Mouse (Mus musculus) cerebellum, postnatal 36 days (tissue): ENCODE measurements around the gene Tubb2b.
A peak's percentile ranks its signal among the peaks of the same experiment; 100 is the strongest.

ENCODE experiments used
- DNase-seq, 2 experiments: peaks; one replicate each; pipeline ENCODE4 v3.0.0; 2021 to 2022; ENCODE audit warnings: mixed read lengths in 2 of 2

Tubb2b gene

DNA sequence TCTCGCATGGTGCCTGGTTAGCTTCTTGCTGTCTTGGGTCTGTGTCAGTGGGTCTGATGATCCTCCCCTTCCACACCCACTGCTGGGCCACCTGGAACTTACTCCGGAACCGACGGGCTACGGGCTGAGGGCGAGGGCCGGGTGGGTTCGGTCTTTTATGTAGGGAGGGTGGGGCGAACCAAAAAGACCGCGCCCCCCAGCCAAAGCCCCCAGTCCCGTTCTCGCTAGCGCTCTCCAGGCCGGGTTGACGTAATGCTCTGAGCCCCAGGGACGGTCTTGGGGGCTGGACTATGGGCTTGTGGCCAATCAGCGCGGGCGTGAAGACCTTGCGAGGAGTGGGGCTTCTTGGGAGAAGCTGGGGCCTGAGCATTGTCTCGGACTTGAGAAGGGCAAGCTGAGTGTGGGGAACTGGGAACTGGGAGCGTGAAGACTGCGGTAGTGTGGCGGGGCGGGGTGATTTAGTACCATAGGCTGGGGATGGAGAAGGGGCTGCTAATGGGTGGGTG is at the start of gene Tubb2b:
Tubb2b (minus strand) TSS at position 241 of the 506 bp plus-strand sequence.
- DNase-seq, result peak; percentile 17 to 20

DNA sequence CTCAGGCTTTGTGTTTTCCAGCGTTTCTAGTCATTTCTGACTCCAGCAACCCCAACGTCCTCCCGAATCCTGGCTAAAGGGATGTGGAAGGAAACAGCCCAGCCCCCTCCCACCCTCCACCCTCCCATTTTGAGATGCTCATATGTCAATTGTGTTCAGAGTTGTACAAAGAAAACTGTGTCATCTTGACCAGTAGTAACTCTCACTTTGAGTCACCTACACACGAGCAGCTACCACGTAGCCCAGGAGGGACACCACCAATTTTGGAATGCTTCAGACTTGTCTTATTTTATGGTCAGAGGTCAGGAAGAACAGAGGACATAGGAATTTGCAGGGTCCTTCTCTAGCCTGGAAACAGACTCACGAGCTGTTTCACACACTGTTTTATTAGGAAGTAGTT is 43.8 kb upstream of the Tubb2b start:
- no peak for DNase-seq

DNA sequence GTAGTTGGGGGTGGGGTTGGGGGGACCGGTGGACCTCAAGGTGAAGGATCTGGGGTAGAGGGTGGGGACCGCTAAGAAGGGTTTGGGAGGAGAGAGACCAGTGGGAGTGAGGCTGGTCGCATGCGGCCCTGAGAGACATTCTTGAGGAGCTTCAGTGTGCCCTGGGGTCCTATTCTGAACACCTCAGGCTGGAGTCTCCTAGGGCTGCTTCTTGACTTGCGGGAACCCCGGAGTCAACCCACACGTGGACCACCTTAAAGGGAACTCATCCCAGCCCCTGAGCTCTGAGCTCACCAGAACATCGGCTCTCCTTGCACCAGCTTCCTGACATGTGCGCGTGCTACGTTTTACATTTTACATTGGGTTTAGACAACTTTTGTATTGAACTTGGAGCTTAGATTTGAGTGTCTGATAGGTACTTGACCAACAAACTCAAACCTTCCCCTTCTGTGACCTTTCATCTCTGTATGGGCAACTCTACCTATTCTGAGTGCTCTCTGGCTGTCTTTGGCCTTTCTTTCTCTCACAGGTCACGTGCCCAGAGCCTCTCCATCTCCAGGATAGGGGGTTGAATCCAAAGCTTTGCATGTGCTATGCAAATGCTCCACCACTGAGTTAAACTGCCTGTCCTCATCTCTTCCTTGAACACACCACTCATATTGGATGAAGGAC is 33.2 kb upstream of the Tubb2b start:
- DNase-seq, result no peak

DNA sequence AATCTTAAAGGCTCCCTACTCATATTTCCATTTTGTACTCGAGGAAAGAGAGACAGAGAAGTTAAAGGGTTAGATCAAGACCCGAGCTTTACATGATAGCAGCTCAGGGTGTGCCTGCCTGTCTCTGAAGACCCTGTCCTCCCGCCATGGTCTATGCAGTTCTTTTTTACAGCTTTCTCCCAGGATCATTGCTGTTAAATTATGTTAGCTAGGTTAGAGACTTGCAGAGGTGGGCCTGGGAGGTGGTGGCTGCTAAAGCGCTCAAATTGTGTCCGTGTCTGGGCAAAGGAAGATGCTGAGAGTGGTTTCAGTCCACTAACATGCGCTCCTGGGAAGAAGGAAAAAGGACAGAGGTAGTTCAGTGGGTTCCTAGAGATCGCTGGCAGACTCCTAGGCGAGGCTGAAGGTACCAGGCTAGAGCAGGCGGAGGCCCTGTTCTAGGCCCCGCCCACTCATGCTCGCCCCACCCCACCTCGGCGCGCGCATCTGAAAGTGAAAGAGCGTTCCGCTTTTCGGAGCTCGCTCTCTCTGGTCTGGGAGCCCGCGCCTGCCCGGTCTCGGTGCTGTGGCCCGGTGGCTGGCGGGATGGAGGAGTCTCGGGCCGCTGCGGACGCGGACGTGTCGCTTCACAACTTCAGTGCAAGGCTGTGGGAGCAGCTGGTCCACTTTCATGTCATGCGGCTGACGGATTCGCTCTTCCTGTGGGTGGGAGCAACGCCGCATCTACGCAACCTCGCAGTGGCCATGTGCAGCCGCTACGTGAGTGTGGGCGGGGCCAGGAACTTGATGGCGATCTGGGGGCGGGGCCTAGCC is 32.4 kb upstream of the Tubb2b start, which contains the start of gene Psmg4:
Psmg4 (plus strand) TSS at position 474 of the 813 bp plus-strand sequence.
- DNase-seq, result peak; percentile 90

DNA sequence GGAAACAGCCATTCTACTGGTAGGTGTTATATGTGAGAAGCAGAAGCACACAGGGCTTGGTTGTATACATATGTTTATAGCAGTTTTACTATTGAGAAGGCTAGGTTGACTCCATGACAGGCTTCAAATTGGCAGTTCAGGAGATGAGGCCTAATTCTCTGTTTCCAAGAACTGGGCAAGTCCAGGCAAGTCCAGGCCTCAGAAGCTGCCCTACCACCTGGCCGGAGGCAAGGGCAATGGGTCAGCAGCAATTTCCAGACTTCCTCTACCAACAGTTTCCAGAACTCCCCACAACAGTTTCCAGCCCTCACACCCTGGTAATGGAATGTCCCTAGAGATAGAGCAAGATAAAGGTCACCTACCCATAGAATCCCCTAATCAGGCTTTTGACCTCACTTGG is 29.7 kb upstream of the Tubb2b start:
- no peak for DNase-seq

DNA sequence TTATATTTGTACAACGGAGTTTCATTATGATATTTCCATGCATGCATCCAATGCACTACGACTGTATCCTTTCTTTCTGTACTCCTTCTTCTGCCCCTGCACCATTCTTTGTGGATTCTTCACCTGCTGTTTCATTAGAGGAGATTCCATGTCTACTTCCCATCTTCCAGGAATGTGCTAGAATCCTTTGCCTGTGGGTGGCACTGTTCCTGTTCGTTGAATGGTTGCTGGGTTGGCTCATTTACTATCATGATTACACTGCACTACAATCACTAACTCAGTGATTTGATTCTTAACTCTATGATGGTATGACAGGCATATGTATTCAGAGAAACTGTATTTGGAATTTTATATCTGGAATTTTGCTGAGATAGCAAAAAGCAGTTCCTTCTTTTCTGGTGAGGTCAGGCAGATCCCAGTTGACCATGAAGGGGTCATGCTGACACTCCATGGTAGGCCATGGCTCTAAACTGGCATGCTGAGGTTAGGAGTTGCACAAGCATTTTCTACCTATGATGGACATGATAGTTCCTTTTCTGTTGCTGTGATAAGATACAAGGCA is 27.4 kb upstream of the Tubb2b start:
- DNase-seq, result no peak

DNA sequence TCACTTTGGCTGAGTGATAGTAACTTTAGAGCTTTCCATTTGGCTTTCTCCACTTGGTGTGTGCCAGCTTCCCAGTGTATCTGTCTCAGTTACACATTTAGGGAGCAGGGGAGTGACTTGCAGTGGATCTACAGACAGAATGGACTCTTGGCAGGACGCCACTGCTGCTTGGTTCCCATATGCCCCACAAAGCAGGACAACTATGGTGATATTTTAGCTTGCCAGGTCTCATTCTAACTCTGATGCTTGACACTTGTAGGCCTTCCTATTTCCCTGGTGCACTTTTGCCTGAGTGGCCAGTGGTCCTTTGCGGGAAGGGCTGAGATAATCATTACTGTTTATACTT is 26.5 kb upstream of the Tubb2b start:
- peak; percentile 84 to 85 for DNase-seq

DNA sequence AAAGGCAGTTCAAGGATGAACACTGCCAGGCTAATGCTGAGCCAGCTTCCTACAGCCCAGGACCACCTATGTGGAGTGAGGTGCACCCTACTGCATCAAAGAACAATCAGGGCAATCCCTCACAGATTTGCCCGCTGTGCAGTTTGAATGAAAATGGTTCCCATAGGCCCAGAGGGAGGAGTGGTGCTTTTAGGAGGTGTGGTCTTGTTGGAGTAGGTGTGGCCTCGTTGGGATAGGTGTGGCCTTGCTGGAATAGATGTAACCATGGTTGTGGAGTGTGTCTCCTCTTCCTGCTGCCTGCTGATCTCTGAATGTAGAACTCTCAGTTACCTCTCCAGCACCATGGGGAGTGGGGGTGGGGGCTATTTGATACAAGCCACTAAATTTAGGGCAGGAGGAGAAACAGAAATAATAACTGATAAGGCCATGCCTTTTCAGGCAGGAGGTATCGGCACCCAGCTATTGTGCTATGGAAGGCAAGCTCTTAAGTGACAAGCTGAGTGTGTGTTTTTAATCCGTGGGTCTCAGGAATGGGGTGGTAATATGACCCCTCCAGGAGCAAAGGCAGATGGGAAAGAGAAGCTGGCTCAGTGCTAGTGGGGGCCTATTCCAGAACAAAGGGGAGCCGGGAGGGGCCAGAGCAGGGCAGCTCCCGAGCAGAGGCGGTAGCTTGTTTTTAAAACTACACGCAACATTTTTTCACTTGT is 26.0 kb upstream of the Tubb2b start:
- no peak for DNase-seq

DNA sequence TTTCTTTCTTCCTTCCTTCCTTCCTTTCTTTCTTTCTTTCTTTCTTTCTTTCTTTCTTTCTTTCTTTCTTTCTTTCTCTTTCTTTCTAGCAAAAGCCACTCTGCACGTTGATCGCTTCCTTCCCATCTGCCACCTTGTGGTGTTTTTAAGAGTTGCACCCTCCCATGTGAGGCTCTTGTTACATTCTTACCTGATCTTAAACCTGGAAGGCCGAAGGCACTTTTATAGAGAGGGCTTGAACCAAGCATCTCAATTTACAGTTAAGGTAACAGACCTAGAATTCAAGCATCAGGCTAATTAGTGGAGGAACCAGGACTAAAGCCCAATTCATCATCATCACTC is 24.6 kb upstream of the Tubb2b start:
- DNase-seq, result peak; percentile 70 to 84

DNA sequence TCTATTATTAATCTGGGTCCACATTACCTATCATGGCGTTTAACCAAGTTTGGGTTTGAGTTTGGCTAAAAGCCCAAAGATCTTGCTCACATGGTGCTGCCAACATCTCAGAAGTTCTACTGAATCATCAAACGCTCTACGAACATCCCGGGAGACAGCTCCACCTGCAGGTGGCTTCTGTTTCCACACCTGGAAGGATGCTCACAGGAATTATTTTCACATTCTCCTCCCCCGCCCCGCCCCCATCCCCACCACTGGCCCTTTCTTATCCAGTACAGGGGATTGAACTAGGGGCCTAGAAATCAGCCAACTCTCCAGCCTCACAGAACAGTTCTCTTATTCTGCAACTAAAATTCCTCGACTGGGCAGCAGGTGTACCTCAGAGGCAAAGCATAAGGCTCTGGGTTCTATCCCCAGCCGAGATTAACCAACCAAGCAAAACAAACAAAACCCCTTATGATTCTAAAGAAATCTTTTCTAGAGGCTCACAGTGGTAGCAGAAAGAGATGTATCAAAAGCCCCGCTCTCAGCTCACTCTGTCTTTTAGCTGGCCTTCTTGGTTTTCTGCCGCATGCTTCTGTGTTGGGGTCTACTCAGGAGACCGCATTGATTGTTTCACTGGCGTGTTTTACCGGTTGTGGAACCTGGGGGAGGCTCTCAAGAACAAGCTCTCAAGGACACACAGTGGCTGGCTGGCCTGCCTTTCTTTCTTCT is 24.1 kb upstream of the Tubb2b start:
- DNase-seq, result peak; percentile 72 to 73

DNA sequence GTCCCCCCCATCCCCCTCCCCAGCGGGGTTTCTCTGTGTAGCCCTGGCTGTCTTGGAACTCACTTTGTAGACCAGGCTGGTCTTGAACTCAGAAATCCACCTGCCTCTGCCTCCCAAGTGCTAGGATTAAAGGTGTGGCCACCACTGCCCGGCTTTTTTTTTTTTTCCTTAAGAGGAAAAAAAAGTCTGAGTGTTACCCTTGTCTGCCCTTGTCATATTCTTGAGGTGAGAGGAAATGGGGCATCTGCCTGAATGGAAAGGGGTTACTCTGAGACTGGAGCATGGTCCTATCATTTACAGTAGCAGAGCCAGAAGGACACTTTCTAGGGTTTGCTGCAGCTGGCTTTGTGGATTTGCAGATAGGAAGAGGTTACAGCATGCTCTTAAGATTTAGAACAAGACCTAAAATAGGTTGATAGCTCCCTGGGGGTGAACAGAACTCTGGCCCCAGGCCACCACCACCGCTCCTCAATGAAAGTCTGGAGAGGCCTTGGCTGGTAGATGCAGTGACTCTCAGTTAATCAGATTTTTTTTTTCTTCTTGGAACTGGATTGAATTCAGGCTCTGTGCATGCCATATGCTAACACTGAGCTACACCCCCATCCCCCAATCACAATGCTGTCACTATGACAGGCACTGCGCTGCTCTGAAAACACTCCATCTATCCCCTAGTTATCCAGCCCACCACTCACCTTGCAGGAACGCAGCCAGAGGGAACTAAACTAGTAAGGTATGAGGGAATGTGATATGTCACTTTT is 23.2 kb upstream of the Tubb2b start:
- peak; percentile 46 to 52 for DNase-seq

DNA sequence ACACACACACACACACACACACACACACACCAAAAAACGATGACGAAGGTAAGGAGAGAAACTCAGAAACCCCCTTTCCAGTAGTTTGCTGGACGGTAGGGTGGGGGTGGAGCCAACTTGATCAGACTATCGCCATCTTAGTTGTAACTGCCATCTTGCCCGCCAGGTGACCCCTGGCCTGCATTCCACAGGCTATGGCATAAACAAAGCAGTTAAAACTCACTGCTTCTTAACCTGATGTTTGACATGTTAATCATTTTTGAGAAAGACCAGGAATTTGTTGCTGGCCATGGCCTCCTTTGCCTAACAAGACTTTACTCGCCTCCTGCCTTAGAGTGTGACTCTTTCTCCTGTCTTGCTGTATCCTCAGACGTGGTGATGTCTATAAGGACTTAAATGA is 22.4 kb upstream of the Tubb2b start:
- no peak for DNase-seq

DNA sequence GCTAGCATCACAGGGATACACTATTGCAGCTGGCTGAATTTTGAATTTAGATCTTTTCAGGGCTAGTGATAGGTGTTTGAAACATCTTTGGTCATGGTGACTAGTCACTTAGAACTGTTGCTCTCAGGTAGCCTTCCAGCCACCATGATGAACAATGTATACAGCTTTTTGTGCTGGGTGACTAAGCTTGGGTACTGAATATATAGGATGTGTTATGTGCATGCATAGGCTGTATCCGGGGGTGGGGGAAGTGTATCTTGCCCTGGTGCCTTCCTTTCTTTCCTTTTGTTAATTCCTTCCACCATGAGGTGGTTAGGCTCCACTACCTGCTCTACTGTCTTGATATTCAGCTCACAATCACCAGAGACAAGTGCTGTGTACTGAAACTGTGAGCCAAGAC is 21.2 kb upstream of the Tubb2b start:
- no peak for DNase-seq

DNA sequence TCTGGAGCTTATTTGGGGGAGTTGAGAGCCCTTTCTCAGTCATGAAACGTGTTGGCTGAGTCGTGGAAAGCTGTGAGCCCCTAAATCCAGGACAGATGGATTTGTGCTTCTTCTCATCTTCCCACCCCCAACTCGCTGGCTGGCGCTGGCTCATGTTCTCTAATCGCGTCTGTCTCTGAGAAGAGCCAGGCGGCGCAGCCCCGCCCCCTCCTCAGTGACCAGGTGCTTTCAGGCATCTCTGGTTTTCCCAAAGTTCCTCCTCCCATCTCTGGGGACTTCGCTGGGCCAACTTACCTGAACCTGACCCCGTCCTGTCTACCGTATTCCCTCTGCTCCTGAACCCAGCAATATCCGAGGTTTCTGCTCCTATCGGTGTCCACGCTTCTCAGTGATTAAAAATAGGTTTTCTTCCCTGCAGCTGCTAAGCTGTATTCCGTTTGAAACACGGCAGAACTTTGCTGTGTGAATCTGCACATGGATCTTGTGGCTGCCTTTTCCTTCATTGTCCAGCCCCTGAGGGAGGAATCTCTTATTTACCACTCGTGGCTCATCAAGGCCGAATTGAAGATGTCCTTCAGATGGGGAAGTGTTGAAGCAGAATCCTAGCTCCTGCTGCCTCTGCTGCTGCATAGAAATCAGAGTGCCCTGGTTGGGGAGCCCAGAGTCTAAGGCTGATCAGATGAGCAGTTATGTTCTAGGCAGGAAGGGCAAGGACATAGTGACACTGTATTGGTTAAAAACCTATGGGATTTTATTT is 20.2 kb upstream of the Tubb2b start:
- peak; percentile 21 to 46 for DNase-seq

DNA sequence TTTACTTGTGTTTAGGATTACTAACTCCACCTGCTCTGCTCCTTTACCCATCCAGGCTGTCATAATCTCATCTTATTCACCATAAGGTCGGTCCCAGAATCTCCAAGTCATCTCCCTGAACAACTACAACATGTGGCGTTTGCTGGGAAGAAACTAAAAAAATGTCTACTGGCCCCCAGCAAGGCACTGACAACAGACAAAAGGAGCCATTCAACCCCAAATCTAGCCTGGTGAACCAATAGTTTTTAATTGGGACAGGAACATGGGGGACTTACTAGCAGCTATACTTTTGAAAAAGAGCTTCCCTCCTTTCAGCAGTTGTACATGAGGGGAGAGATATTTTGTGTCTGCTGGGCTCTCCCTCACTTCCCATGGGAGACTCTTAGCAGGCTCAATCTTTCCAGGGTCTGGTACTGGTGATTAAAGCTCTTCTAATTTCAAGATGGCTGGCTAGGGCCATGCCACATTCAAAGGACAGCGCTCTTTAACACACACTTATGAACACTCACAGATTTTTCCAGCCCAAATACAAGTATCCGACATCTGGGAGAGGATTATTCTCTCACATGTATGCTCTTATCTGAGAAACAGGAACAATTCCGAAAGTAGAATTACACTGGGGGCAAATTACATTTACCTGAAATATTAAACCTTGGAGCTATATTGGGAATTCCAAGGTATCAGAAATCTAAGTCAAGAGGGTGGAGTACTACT is 19.4 kb upstream of the Tubb2b start:
- no peak for DNase-seq

DNA sequence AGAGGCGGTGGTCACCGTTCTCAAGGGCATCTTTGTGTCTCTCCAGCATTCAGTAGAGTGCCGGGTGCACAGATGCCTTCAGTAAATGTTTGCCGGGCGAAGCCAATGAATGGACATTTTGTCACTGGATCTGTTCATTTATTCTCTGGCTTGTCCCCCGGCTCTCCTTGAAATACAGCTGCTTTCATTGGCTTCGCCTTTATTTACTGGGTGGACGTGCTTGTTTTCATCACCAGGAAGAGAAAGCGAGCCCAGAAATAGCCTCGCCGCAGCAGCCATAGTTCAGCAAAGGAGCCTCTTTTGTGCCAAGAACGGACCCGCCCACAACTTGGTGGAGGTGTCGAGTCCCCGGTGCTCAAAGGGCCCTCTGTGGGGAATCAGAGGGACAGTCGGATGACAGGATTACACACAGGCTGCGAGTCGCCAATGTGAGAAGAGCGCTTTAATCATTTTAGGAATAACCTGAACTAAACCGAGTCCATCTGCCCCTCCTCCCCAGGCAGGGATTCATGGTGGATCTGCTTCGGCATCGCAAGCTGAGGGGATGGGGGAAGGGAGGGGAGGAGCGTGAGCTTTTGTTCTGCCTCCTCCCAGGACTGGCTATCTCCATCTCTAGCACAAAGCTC is 18.6 kb upstream of the Tubb2b start:
- DNase-seq, result peak; percentile 57 to 66

DNA sequence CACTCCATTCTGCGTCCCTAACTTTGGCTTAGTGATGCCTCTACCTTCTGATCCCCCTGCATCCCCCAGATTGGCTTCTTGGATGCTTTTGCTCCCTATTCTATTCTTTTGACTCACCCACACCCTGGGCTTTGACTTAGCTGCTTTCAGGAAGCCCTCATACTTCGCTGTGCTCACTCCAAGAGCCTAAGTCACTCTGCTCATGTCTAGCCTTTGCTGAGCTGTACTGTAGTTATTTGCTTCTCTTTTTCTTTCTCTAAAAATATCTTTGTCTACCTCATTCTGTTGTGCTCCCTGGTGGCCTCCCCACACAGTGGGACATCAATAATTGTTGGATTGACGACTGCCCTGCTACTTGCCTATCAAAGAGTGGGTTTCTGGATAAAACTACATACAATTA is 17.9 kb upstream of the Tubb2b start:
- DNase-seq, result no peak

DNA sequence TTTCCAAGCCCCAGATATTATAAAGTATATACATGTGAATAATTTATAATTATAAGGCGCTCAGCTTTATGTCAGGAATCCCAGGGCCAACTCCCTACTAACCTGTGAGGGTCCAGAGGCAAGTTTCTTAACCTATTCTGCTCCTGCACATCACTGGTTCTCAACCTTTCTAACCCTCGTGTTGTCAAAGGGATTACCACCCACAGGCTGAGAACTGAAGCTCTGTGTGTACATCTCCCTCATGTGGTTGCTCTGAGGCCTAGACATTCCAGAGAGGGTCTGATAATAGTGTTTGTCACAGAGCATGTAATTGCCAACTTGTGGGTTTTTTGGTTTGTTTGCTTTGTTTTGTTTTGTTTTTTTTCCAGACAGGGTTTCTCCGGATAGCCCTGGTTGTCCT is 16.6 kb upstream of the Tubb2b start:
- DNase-seq, result no peak

DNA sequence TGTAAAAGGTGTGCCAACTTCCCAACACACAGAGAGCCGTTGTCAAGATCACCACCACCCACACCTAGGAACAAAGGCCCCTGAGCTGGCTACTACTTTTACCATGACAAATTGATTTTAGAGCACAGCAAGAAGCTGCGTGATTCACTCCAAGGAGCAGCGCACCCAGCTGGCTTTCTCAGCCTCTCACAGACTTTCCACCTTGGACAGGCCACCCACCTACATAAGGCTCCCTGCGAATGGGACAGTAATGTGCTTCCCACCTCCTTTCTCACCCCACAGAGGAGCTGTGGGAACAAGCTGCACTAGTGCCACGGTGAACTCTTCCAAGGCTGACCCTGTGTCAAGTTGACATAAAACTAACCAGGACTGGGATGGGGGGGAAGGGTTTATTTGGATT is 13.1 kb upstream of the Tubb2b start:
- no peak for DNase-seq

DNA sequence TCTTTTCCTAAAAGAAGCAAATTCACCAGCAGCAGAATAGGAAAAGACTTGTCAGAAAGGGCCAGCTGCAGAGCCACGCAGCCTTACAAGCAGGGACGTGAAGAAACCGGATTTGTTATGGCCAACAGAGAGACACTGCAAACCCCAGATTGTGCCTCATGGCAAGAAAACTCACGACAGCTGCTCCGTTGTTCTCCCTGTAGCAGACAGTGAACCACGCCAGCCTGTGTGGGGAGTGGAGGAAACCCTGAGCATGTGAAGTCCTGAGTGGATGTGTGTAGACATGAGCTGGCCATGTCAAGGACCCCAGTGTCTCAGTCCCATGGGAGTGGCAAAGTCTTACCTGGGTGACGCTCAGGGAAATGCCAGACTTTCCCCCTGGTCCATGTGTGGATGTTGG is 6.3 kb upstream of the Tubb2b start:
- DNase-seq, result peak; percentile 49
